Mouse (Mus musculus) right cerebral cortex, postnatal 14 days (tissue): Measurements from ENCODE around the gene Cnot3.
"Not testable (repeated sequence)": the region's sequence is repeated elsewhere in the genome, so short reads cannot be mapped to it uniquely, and the experiment has no call there.

Source experiments
- DNase-seq: peaks from one replicate; pipeline ENCODE4 v3.0.0; 2022

The Cnot3 gene

GRCm38 (mm10) chr7:3703148-3703878 is 58.2 kb downstream of the Cnot3 start:
- DNase-seq, result no peak

- peak; percentile 97 for DNase-seq
Measured at GRCm38 (mm10) chr7:3703879-3704441, 58.9 kb downstream of the Cnot3 start, which contains the start of gene Rps9. Gene Rps9, plus strand, starts transcription at chr7:3703993.

- DNase-seq, result no peak
Measured at GRCm38 (mm10) chr7:3704475-3704874, 59.4 kb downstream of the Cnot3 start.

GRCm38 (mm10) chr7:3705461-3705860 is 60.4 kb downstream of the Cnot3 start:
- not testable (repeated sequence) for DNase-seq

GRCm38 (mm10) chr7:3705911-3706310 is 60.8 kb downstream of the Cnot3 start:
- DNase-seq, result no peak

GRCm38 (mm10) chr7:3706343-3706934 is 61.4 kb downstream of the Cnot3 start:
- DNase-seq, result no peak

GRCm38 (mm10) chr7:3707027-3707426 is 62.0 kb downstream of the Cnot3 start:
- DNase-seq, result no peak

- no peak for DNase-seq
Measured at GRCm38 (mm10) chr7:3707568-3708413, 62.7 kb downstream of the Cnot3 start.

- DNase-seq, result not testable (repeated sequence)
Measured at GRCm38 (mm10) chr7:3708447-3708980, 63.4 kb downstream of the Cnot3 start.

GRCm38 (mm10) chr7:3709000-3709399 is 63.9 kb downstream of the Cnot3 start:
- no peak for DNase-seq
